Mouse (Mus musculus) erythroblast, embryonic 14.5 days (primary cell): ENCODE data around the gene Cdkal1.

Source experiments
- GATA1 ChIP-seq: IDR thresholded peaks from 2 replicates; pipeline ENCODE4 v1.6.1; 2012; ENCODE audit warnings: low read length, inconsistent platforms, mixed read lengths
- TAL1 ChIP-seq: IDR thresholded peaks from 3 replicates; pipeline ENCODE4 v1.6.1; 2012; ENCODE audit warnings: low read length, inconsistent platforms, mixed read lengths

DNA sequence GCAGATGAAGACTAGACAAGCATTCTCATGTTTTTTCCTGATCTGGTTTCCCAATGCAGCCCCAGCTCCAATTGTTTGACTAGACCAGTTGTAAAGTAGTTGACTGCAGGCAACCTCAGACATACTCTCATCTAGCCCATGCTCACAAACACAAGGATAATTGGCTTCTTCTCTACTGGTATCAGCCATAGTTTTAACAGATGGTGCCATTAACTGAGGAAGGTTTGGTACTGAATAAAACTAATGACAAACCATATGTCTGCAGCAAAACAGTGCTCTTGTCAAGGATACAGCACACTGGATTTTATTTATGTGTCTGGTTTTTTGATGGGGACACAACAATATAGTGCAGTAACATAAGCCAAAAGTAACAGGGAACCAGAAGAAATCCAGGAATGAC is 52.8 kb downstream of the Cdkal1 start:
- TF ChIP-seq TAL1: no peak
- no peak for TF ChIP-seq GATA1
